Mouse (Mus musculus): Measurements from ENCODE around the gene Cga.
"Not testable (repeated sequence)": the region's sequence is repeated elsewhere in the genome, so short reads cannot be mapped to it uniquely, and the experiment has no call there.

The Cga gene

GRCm38 (mm10) chr4:34889812-34890185 is 3.8 kb upstream of the Cga start:
- DNase-seq (ENCODE audit: low read depth, low spot score): no peak

GRCm38 (mm10) chr4:34898497-34898896 is 4.9 kb downstream of the Cga start:
- DNase-seq (ENCODE audit: low read depth, low spot score): no peak

GRCm38 (mm10) chr4:34899322-34899721 is 5.7 kb downstream of the Cga start:
- DNase-seq (ENCODE audit: low read depth, low spot score): no peak

- no peak for DNase-seq (ENCODE audit: low read depth, low spot score)
These were observed 6.6 kb downstream of the Cga start for GRCm38 (mm10) chr4:34900155-34900554.

- no peak for DNase-seq (ENCODE audit: low read depth, low spot score)
These were observed 7.6 kb downstream of the Cga start for GRCm38 (mm10) chr4:34901166-34901565.

- DNase-seq (ENCODE audit: low read depth, low spot score): not testable (repeated sequence)
These were observed 8.0 kb downstream of the Cga start for GRCm38 (mm10) chr4:34901582-34901981.

GRCm38 (mm10) chr4:34905396-34905795 is 11.8 kb downstream of the Cga start:
- no peak for DNase-seq (ENCODE audit: low read depth, low spot score)

- DNase-seq (ENCODE audit: low read depth, low spot score): no peak
These were observed 12.6 kb downstream of the Cga start for GRCm38 (mm10) chr4:34906151-34906550.

GRCm38 (mm10) chr4:34907026-34907425 is 13.4 kb downstream of the Cga start:
- DNase-seq (ENCODE audit: low read depth, low spot score): no peak

GRCm38 (mm10) chr4:34908127-34908526 is 14.5 kb downstream of the Cga start:
- no peak for DNase-seq (ENCODE audit: low read depth, low spot score)

GRCm38 (mm10) chr4:34911401-34911800 is 17.8 kb downstream of the Cga start:
- no peak for DNase-seq (ENCODE audit: low read depth, low spot score)

- no peak for DNase-seq (ENCODE audit: low read depth, low spot score)
These were observed 18.6 kb downstream of the Cga start for GRCm38 (mm10) chr4:34912171-34912570.

- DNase-seq (ENCODE audit: low read depth, low spot score): peak; percentile 31
These were observed 23.8 kb downstream of the Cga start for GRCm38 (mm10) chr4:34917400-34917799.

- DNase-seq (ENCODE audit: low read depth, low spot score): peak; percentile 61
These were observed 28.7 kb downstream of the Cga start for GRCm38 (mm10) chr4:34922177-34922870.

GRCm38 (mm10) chr4:34928386-34928785 is 34.8 kb downstream of the Cga start:
- not testable (repeated sequence) for DNase-seq (ENCODE audit: low read depth, low spot score)

GRCm38 (mm10) chr4:34941046-34941445 is 47.5 kb downstream of the Cga start:
- no peak for DNase-seq (ENCODE audit: low read depth, low spot score)

GRCm38 (mm10) chr4:34947181-34947580 is 53.6 kb downstream of the Cga start:
- no peak for DNase-seq (ENCODE audit: low read depth, low spot score)

GRCm38 (mm10) chr4:34953716-34954115 is 60.1 kb downstream of the Cga start:
- DNase-seq (ENCODE audit: low read depth, low spot score): no peak
